Mouse (Mus musculus) cerebellum, adult 2 months (tissue): ENCODE measurements at regions not wholly inside any gene's neighbourhood (a gene's known extent, or its start where the extent isn't known, plus 50 kb on each side); places are given as distances from the start of the nearest gene placed in this dataset.

ENCODE experiments used
- DNase-seq, 2 experiments: peaks; one replicate each; pipeline ENCODE4 v3.0.0; 2021
- H3K27ac ChIP-seq: fragments of 200-500 bp; 2 replicates; pipeline ENCODE4 v1.5.1; 2012; ENCODE audit warnings: low read length, control low read depth, inconsistent platforms; ENCODE audit not compliant: insufficient read depth
- H3K27me3 ChIP-seq: fragments of 200-500 bp; 2 replicates; pipeline ENCODE4 v1.6.1; 2012; ENCODE audit warnings: inconsistent platforms, mild to moderate bottlenecking, low read length, moderate library complexity; ENCODE audit not compliant: control insufficient read depth, insufficient read depth
- H3K4me1 ChIP-seq: fragments of 200-500 bp; 2 replicates; pipeline ENCODE4 v1.6.1; 2011; ENCODE audit warnings: low read length; ENCODE audit not compliant: control insufficient read depth, insufficient read depth
- H3K4me3 ChIP-seq: fragments of 200-500 bp; replicated peaks from 2 replicates; pipeline ENCODE3; 2011; ENCODE audit warnings: mild to moderate bottlenecking, low read depth, low read length, control low read depth; ENCODE audit not compliant: insufficient read depth
- CTCF ChIP-seq: fragments of 200-500 bp; IDR thresholded peaks from 2 replicates; pipeline ENCODE4 v1.5.1; 2011; ENCODE audit warnings: low read depth, mild to moderate bottlenecking, control low read depth, low read length, moderate library complexity, borderline replicate concordance; ENCODE audit not compliant: insufficient read depth
- POLR2A ChIP-seq: fragments of 200-500 bp; IDR thresholded peaks from 2 replicates; pipeline ENCODE4 v1.6.1; 2011; ENCODE audit warnings: low read length, control low read depth, borderline replicate concordance; ENCODE audit not compliant: insufficient read depth
- WGBS: fragments of 180-500 bp; shearing (Covaris S2); methylation state at CpG from one replicate; pipeline ENCODE4 v1.1.7; 2018; 5-methylcytosine and 5-hydroxymethylcytosine counted together

GRCm38 (mm10) chr10:44715902-44716301 lies 187.6 kb upstream of the Prdm1 start:
- DNase-seq: no peak
- TF ChIP-seq POLR2A (no peak), CTCF (no peak)
- no peaks in the 10 kb centered on the region for H3K27me3 ChIP-seq
- no peak overlapping the region for H3K4me3 ChIP-seq
- H3K4me1 ChIP-seq: no peaks in the 10 kb centered on the region
- no peak overlapping the region for H3K27ac ChIP-seq

- Histone ChIP-seq H3K4me3 (no peak overlapping the region), H3K27me3 (no peaks in the 10 kb centered on the region), H3K4me1 (no peaks in the 10 kb centered on the region), H3K27ac (no peak overlapping the region)
- DNase-seq: no peak
- TF ChIP-seq POLR2A: no peak
- TF ChIP-seq CTCF: no peak
- WGBS: 94% methylated on average over 4 of the region's 4 CpGs
Observed at GRCm38 (mm10) chr10:44708830-44709229, 180.5 kb upstream of the Prdm1 start.

- no peak overlapping the region for H3K4me3 ChIP-seq
- WGBS: 80% methylated on average over 3 of the region's 3 CpGs
- no peak for DNase-seq
- H3K27me3 ChIP-seq: no peaks in the 10 kb centered on the region
- H3K27ac ChIP-seq: no peak overlapping the region
- no peaks in the 10 kb centered on the region for H3K4me1 ChIP-seq
- TF ChIP-seq CTCF: no peak
- TF ChIP-seq POLR2A: no peak
Observed at GRCm38 (mm10) chr10:44704143-44704542, 175.8 kb upstream of the Prdm1 start.

- Histone ChIP-seq H3K4me1 (no peaks in the 10 kb centered on the region), H3K27me3 (no peaks in the 10 kb centered on the region), H3K4me3 (no peak overlapping the region), H3K27ac (no peak overlapping the region)
- TF ChIP-seq POLR2A (no peak), CTCF (no peak)
- WGBS: 76% methylated on average over 5 of the region's 5 CpGs
- DNase-seq: no peak
Observed at GRCm38 (mm10) chr10:44702108-44702507, 173.8 kb upstream of the Prdm1 start.

- WGBS: 90% methylated on average over 11 of the region's 11 CpGs
- Histone ChIP-seq H3K4me3 (no peak overlapping the region), H3K27ac (no peak overlapping the region), H3K4me1 (no peaks in the 10 kb centered on the region), H3K27me3 (no peaks in the 10 kb centered on the region)
- TF ChIP-seq POLR2A (no peak), CTCF (no peak)
- DNase-seq: no peak
Observed at GRCm38 (mm10) chr10:44699988-44700537, 171.8 kb upstream of the Prdm1 start.

GRCm38 (mm10) chr10:44697966-44698365 lies 169.7 kb upstream of the Prdm1 start:
- WGBS: 88% methylated on average over 2 of the region's 2 CpGs
- no peaks in the 10 kb centered on the region for H3K27me3 ChIP-seq
- H3K4me1 ChIP-seq: no peaks in the 10 kb centered on the region
- no peak for TF ChIP-seq POLR2A
- no peak overlapping the region for H3K4me3 ChIP-seq
- no peak for DNase-seq
- H3K27ac ChIP-seq: no peak overlapping the region

- no peak for TF ChIP-seq CTCF
- TF ChIP-seq POLR2A: no peak
- Histone ChIP-seq H3K4me1 (no peaks in the 10 kb centered on the region), H3K4me3 (no peak overlapping the region), H3K27me3 (no peaks in the 10 kb centered on the region), H3K27ac (no peak overlapping the region)
- no peak for DNase-seq
- WGBS: 18% methylated on average over 2 of the region's 2 CpGs
Observed at GRCm38 (mm10) chr10:44696973-44697372, 168.7 kb upstream of the Prdm1 start.

- WGBS: 83% methylated on average over 15 of the region's 15 CpGs
- TF ChIP-seq CTCF: no peak
- TF ChIP-seq POLR2A: no peak
Observed at GRCm38 (mm10) chr10:44691590-44692327, 163.5 kb upstream of the Prdm1 start.

GRCm38 (mm10) chr10:44688555-44688954 lies 160.3 kb upstream of the Prdm1 start:
- H3K27ac ChIP-seq: no peak overlapping the region
- H3K4me3 ChIP-seq: no peak overlapping the region
- 94% methylated on average over 3 of the region's 3 CpGs for WGBS
- no peaks in the 10 kb centered on the region for H3K4me1 ChIP-seq
- no peak for DNase-seq
- H3K27me3 ChIP-seq: no peaks in the 10 kb centered on the region
- no peak for TF ChIP-seq POLR2A
- no peak for TF ChIP-seq CTCF

More at GRCm38 (mm10) chr10:44691590-44692327, 163.5 kb upstream of the Prdm1 start:
- Histone ChIP-seq H3K4me1 (no peaks in the 10 kb centered on the region), H3K27me3 (no peaks in the 10 kb centered on the region), H3K4me3 (no peak overlapping the region), H3K27ac (no peak overlapping the region)
- no peak for DNase-seq
